Mouse (Mus musculus) lung, adult 2 months (tissue): ENCODE results near the gene Lrrtm4.

Experiments
- CTCF ChIP-seq: fragments of 200-500 bp; IDR thresholded peaks from 2 replicates; pipeline ENCODE4 v1.5.1; 2011; ENCODE audit warnings: mild to moderate bottlenecking, low read length, control low read depth; ENCODE audit not compliant: insufficient read depth
- POLR2A ChIP-seq: fragments of 200-500 bp; IDR thresholded peaks from 2 replicates; pipeline ENCODE4 v1.6.1; 2011; ENCODE audit warnings: low read depth, mild to moderate bottlenecking, control low read depth, low read length, borderline replicate concordance; ENCODE audit errors: extremely low read depth

- TF ChIP-seq CTCF: no peak
- TF ChIP-seq POLR2A: no peak
These were observed 168.1 kb downstream of the Lrrtm4 start for GRCm38 (mm10) chr6:80186791-80187190.
